Mouse (Mus musculus): Measurements from ENCODE around the gene Abcg5.

The Abcg5 gene

GRCm38 (mm10) chr17:84647630-84648029, 35.2 kb downstream of the Abcg5 start:
- in situ Hi-C loops (cut with MboI, MseI): no loop called here

GRCm38 (mm10) chr17:84646477-84646876, 36.3 kb downstream of the Abcg5 start:
- in situ Hi-C loops (cut with MboI, MseI): no loop called here

- in situ Hi-C loops (cut with MboI, MseI): no loop called here
These were observed 36.9 kb downstream of the Abcg5 start for GRCm38 (mm10) chr17:84645894-84646293.

GRCm38 (mm10) chr17:84645119-84645518, 37.7 kb downstream of the Abcg5 start:
- in situ Hi-C loops (cut with MboI, MseI): no loop called here

GRCm38 (mm10) chr17:84644292-84645050, 38.3 kb downstream of the Abcg5 start:
- in situ Hi-C loops (cut with MboI, MseI): no loop called here

- in situ Hi-C loops (cut with MboI, MseI): no loop called here
These were observed 40.5 kb downstream of the Abcg5 start for GRCm38 (mm10) chr17:84642324-84642723.

GRCm38 (mm10) chr17:84641893-84642292, 40.9 kb downstream of the Abcg5 start:
- in situ Hi-C loops (cut with MboI, MseI): no loop called here

GRCm38 (mm10) chr17:84639796-84640378, 42.9 kb downstream of the Abcg5 start:
- in situ Hi-C loops (cut with MboI, MseI): no loop called here

- in situ Hi-C loops (cut with MboI, MseI): no loop called here
These were observed 44.8 kb downstream of the Abcg5 start for GRCm38 (mm10) chr17:84637971-84638370.

- in situ Hi-C loops (cut with MboI, MseI): no loop called here
These were observed 46.5 kb downstream of the Abcg5 start for GRCm38 (mm10) chr17:84636328-84636727.

- in situ Hi-C loops (cut with MboI, MseI): no loop called here
These were observed 49.4 kb downstream of the Abcg5 start for GRCm38 (mm10) chr17:84633443-84633842.

GRCm38 (mm10) chr17:84631836-84632235, 51.0 kb downstream of the Abcg5 start:
- in situ Hi-C loops (cut with MboI, MseI): no loop called here

GRCm38 (mm10) chr17:84628611-84629010, 54.2 kb downstream of the Abcg5 start:
- in situ Hi-C loops (cut with MboI, MseI): no loop called here

- in situ Hi-C loops (cut with MboI, MseI): no loop called here
These were observed 55.1 kb downstream of the Abcg5 start for GRCm38 (mm10) chr17:84627721-84628120.

- in situ Hi-C loops (cut with MboI, MseI): no loop called here
These were observed 55.9 kb downstream of the Abcg5 start for GRCm38 (mm10) chr17:84626857-84627305.

GRCm38 (mm10) chr17:84626276-84626856, 56.4 kb downstream of the Abcg5 start, which contains the start of gene Dync2li1:
TSS of gene Dync2li1 (plus strand) at chr17:84626496.
- in situ Hi-C loops (cut with MboI, MseI): no loop called here

GRCm38 (mm10) chr17:84622873-84623272, 59.9 kb downstream of the Abcg5 start:
- in situ Hi-C loops (cut with MboI, MseI): no loop called here

- in situ Hi-C loops (cut with MboI, MseI): no loop called here
These were observed 60.8 kb downstream of the Abcg5 start for GRCm38 (mm10) chr17:84622028-84622427.

- in situ Hi-C loops (cut with MboI, MseI): no loop called here
These were observed 61.6 kb downstream of the Abcg5 start for GRCm38 (mm10) chr17:84621209-84621608.

- in situ Hi-C loops (cut with MboI, MseI): no loop called here
These were observed 62.2 kb downstream of the Abcg5 start for GRCm38 (mm10) chr17:84620610-84621009.

GRCm38 (mm10) chr17:84620076-84620475, 62.7 kb downstream of the Abcg5 start:
- in situ Hi-C loops (cut with MboI, MseI): no loop called here

- in situ Hi-C loops (cut with MboI, MseI): no loop called here
These were observed 63.7 kb downstream of the Abcg5 start for GRCm38 (mm10) chr17:84619112-84619511.

- in situ Hi-C loops (cut with MboI, MseI): no loop called here
These were observed 64.9 kb downstream of the Abcg5 start for GRCm38 (mm10) chr17:84617953-84618352.

Measured in T-helper 1 cell (primary cell).